Mouse (Mus musculus) embryonic facial prominence, embryonic 13.5 days (tissue): ENCODE data around the gene Snx11. TPM values are rescaled to one million over a fixed set of nuclear protein-coding genes. Genes with fewer than 3 reads are reported as not detected.

Experiments used
- ATAC-seq: fragments of 200-750 bp; cut with Nextera tagmentation; 2 replicates; pipeline ENCODE4 v1.8.0; 2017; ENCODE audit warnings: low read depth; ENCODE audit not compliant: insufficient number of reproducible peaks, insufficient read depth, low FRiP score, low TSS enrichment
- H3K27ac ChIP-seq: fragments of 300-500 bp; sonication (generic); 2 replicates; pipeline ENCODE4 v1.5.1; 2015; ENCODE audit warnings: moderate library complexity, mild to moderate bottlenecking, inconsistent platforms
- H3K27me3 ChIP-seq: fragments of 300-500 bp; sonication (generic); 2 replicates; pipeline ENCODE4 v1.6.1; 2015; ENCODE audit warnings: mild to moderate bottlenecking, inconsistent platforms
- H3K36me3 ChIP-seq: fragments of 300-500 bp; sonication (generic); 2 replicates; pipeline ENCODE4 v1.6.1; 2015; ENCODE audit warnings: mild to moderate bottlenecking, inconsistent platforms
- H3K4me1 ChIP-seq: fragments of 300-500 bp; sonication (generic); 2 replicates; pipeline ENCODE4 v1.6.1; 2015; ENCODE audit warnings: inconsistent platforms
- H3K4me2 ChIP-seq: fragments of 300-500 bp; sonication (generic); 2 replicates; pipeline ENCODE4 v1.6.1; 2015; ENCODE audit warnings: moderate library complexity, mild to moderate bottlenecking, inconsistent platforms
- H3K4me3 ChIP-seq: fragments of 300-500 bp; sonication (generic); 2 replicates; pipeline ENCODE4 v1.5.1; 2015; ENCODE audit warnings: mild to moderate bottlenecking, inconsistent platforms
- H3K9ac ChIP-seq: fragments of 300-500 bp; sonication (generic); 2 replicates; pipeline ENCODE4 v1.6.1; 2015; ENCODE audit warnings: mild to moderate bottlenecking, inconsistent platforms
- H3K9me3 ChIP-seq: fragments of 300-500 bp; sonication (generic); 2 replicates; pipeline ENCODE4 v1.6.1; 2016; ENCODE audit warnings: inconsistent platforms
- WGBS: fragments of 180-500 bp; shearing (Covaris S2); methylation state at CpG from one replicate; pipeline ENCODE4 v1.1.7; 2015; ENCODE audit warnings: mixed read lengths; 5-methylcytosine and 5-hydroxymethylcytosine counted together
- polyA plus RNA-seq: library from polyadenylated mRNA; unstranded; fragments of >200 nt; fragmentation: Nextera tagmentation; extraction: Ambion mirVana; gene quantifications from 2 replicates; pipeline ENCODE4 v1.2.1, GENCODE M21; 2015

Gene Snx11
- polyA plus RNA-seq, 1 experiment from 2014 or later, result 23.5 TPM

- no peak for ATAC-seq
Observed at GRCm38 (mm10) chr11:96732657-96733056, 44.7 kb downstream of the Snx11 start.

GRCm38 (mm10) chr11:96730327-96730726 is 47.0 kb downstream of the Snx11 start:
- Histone ChIP-seq H3K4me3 (no peak overlapping the region), H3K27me3 (0 out of 2 replicates have a peak, but pooled peaks cover 4% of the 10 kb centered on the region), H3K4me1 (peaks cover 10% of the 10 kb centered on the region), H3K4me2 (no peak overlapping the region), H3K9me3 (no peaks in the 10 kb centered on the region), H3K36me3 (no peaks in the 10 kb centered on the region), H3K9ac (no peak overlapping the region), H3K27ac (no peak overlapping the region)
- no peak for ATAC-seq
- 80% methylated on average over 5 of the region's 5 CpGs for WGBS

More at GRCm38 (mm10) chr11:96732657-96733056, 44.7 kb downstream of the Snx11 start:
- no peak overlapping the region; the same call in 1 of the 2 replicates for H3K9ac ChIP-seq
- H3K9me3 ChIP-seq, result no peaks in the 10 kb centered on the region
- H3K27me3 ChIP-seq, result peaks cover 16% of the 10 kb centered on the region
- no peaks in the 10 kb centered on the region for H3K36me3 ChIP-seq
- H3K27ac ChIP-seq, result no peak overlapping the region
- H3K4me3 ChIP-seq, result no peak overlapping the region
- H3K4me1 ChIP-seq, result peaks cover 16% of the 10 kb centered on the region
- no peak overlapping the region for H3K4me2 ChIP-seq
- WGBS, result 29% methylated on average over 4 of the region's 4 CpGs

- Histone ChIP-seq H3K27ac (no peak overlapping the region), H3K9ac (no peak overlapping the region), H3K4me3 (no peak overlapping the region), H3K27me3 (0 out of 2 replicates have a peak, but pooled peaks cover 4% of the 10 kb centered on the region), H3K4me1 (peaks cover 10% of the 10 kb centered on the region), H3K9me3 (no peaks in the 10 kb centered on the region), H3K4me2 (no peak overlapping the region), H3K36me3 (no peaks in the 10 kb centered on the region)
- WGBS, result 47% methylated on average over 9 of the region's 9 CpGs
- ATAC-seq, result no peak
Observed at GRCm38 (mm10) chr11:96729462-96729861, 47.9 kb downstream of the Snx11 start.

GRCm38 (mm10) chr11:96728577-96728976 is 48.8 kb downstream of the Snx11 start:
- Histone ChIP-seq H3K9me3 (no peaks in the 10 kb centered on the region), H3K9ac (no peak overlapping the region), H3K4me2 (no peak overlapping the region), H3K27me3 (0 out of 2 replicates have a peak, but pooled peaks cover 2% of the 10 kb centered on the region), H3K4me3 (no peak overlapping the region), H3K27ac (no peak overlapping the region), H3K4me1 (peaks cover 10% of the 10 kb centered on the region), H3K36me3 (no peaks in the 10 kb centered on the region)
- WGBS, result 61% methylated on average over 2 of the region's 2 CpGs
- no peak for ATAC-seq

- ATAC-seq, result no peak
- no peaks in the 10 kb centered on the region for H3K27me3 ChIP-seq
- 0 out of 2 replicates have a peak, but pooled peaks cover 4% of the 10 kb centered on the region for H3K4me1 ChIP-seq
- H3K4me3 ChIP-seq, result no peak overlapping the region
- no peak overlapping the region for H3K27ac ChIP-seq
- no peak overlapping the region for H3K9ac ChIP-seq
- H3K9me3 ChIP-seq, result no peaks in the 10 kb centered on the region
- WGBS, result 75% methylated on average over 1 of the region's 1 CpGs
- H3K4me2 ChIP-seq, result no peak overlapping the region
- H3K36me3 ChIP-seq, result no peaks in the 10 kb centered on the region
Observed at GRCm38 (mm10) chr11:96725833-96726232, 51.5 kb downstream of the Snx11 start.

- Histone ChIP-seq H3K27ac (no peak overlapping the region), H3K4me2 (no peak overlapping the region), H3K9me3 (no peaks in the 10 kb centered on the region), H3K4me3 (no peak overlapping the region), H3K36me3 (no peaks in the 10 kb centered on the region), H3K9ac (no peak overlapping the region), H3K4me1 (peaks cover 5% of the 10 kb centered on the region), H3K27me3 (peaks cover 5% of the 10 kb centered on the region)
- no peak for ATAC-seq
- 51% methylated on average over 7 of the region's 7 CpGs for WGBS
Observed at GRCm38 (mm10) chr11:96718609-96719008, 58.8 kb downstream of the Snx11 start.

Other genes starting within 250 kb of the Snx11 start
- 164 and 170 TPM in 2 replicates for gene Cbx1, start 11.6 kb upstream of the Snx11 start, polyA plus RNA-seq
- gene Nfe2l1, start 52.4 kb upstream of the Snx11 start, polyA plus RNA-seq, result 61.7 and 66.5 TPM in 2 replicates
- 123 and 125 TPM in 2 replicates for gene Copz2, start 72.3 kb upstream of the Snx11 start, polyA plus RNA-seq
- 89.4 and 94.8 TPM in 2 replicates for gene Cdk5rap3, start 138.9 kb upstream of the Snx11 start, polyA plus RNA-seq
- 2.4 and 3.4 TPM in 2 replicates for gene Prr15l, start 150.5 kb upstream of the Snx11 start, polyA plus RNA-seq
- 19.9 and 27.9 TPM in 2 replicates for gene Pnpo, start 166.4 kb upstream of the Snx11 start, polyA plus RNA-seq
- 15.9 and 18.0 TPM in 2 replicates for gene Sp2, start 205.4 kb upstream of the Snx11 start, polyA plus RNA-seq
- gene Sp6, start 235.8 kb upstream of the Snx11 start, polyA plus RNA-seq, result 2.1 and 3.3 TPM in 2 replicates